Mouse (Mus musculus): ENCODE results near the gene Fastkd5. TPM values are rescaled to one million over a fixed set of nuclear protein-coding genes. Genes with fewer than 3 reads are reported as not detected.
A peak's percentile ranks its signal among the peaks of the same experiment; 100 is the strongest.

The Fastkd5 gene
- polyA plus RNA-seq, 1 experiment from 2014 or later: 16.9 TPM

DNA sequence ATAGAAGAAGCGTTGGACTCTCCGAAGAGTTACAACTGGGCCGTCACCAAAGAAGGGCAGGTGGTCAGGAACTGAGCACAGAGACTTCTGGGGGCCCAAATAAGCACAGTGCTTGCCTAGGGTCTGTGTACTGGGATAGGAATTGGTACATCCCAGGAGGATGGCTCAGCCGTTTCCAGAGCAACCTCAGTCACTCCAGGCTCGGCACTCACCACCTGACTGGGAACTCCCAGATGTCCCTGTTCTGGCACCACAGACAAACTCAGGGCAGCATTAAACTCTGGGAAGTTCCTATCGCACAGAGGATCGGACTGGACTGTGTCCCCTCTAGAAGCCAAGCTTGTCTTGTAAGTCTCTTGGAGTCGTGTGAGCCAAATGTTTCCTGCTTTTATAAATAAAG lies 64.8 kb downstream of the Fastkd5 start:
- WGBS: 87% methylated on average over 8 of the region's 8 CpGs
- Histone ChIP-seq H3K4me1 (peaks cover 18% of the 10 kb centered on the region), H3K4me2 (replicated peaks) (peak overlapping the region; percentile 96), H3K27ac (no peak overlapping the region), H3K27me3 (no peaks in the 10 kb centered on the region), H3K9me3 (replicated peaks) (no peaks in the 10 kb centered on the region), H3K4me3 (peak overlapping the region; percentile 89), H3K36me3 (peaks cover 19% of the 10 kb centered on the region), H3K9ac (no peak overlapping the region)
- ATAC-seq (ENCODE audit: low FRiP score): no peak

DNA sequence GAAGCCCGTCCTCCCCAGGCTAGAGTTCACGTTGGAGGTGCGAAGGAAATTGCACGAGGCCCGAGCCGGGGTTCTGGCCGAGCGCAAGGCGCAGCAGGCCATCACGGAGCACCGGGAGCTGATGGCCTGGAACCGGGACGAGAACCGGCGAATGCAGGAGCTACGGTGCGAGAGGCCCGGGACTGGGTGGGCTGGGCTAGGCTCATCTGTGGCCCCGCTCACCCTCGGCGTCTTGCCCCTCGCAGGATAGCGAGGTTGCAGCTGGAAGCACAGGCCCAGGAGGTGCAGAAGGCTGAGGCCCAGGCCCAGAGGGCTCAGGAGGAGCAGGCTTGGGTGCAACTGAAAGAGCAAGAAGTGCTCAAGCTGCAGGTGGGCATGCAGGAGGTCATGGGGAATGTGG lies 65.8 kb downstream of the Fastkd5 start:
- Histone ChIP-seq H3K4me3 (peak overlapping the region; percentile 89), H3K27ac (no peak overlapping the region), H3K27me3 (no peaks in the 10 kb centered on the region), H3K9ac (peak overlapping the region; percentile 94), H3K4me2 (replicated peaks) (peak overlapping the region; percentile 96), H3K9me3 (replicated peaks) (no peaks in the 10 kb centered on the region), H3K36me3 (peaks cover 19% of the 10 kb centered on the region), H3K4me1 (peaks cover 18% of the 10 kb centered on the region)
- under 1% methylated on average over 23 of the region's 23 CpGs for WGBS
- ATAC-seq (ENCODE audit: low FRiP score): peak; percentile 11

Other genes with a start within 250 kb of the Fastkd5 start
- gene Cpxm1, start 232.5 kb downstream of the Fastkd5 start, polyA plus RNA-seq (2016; fragmentation: Nextera tagmentation; extraction: Ambion mirVana): 53.3 and 57.0 TPM in 2 replicates
- 0.34 TPM in 1 of 2 replicates, not detected in the other for gene Gm28372, start 224.8 kb downstream of the Fastkd5 start, polyA plus RNA-seq (2016; fragmentation: Nextera tagmentation; extraction: Ambion mirVana)
- gene 1700020A23Rik, start 224.8 kb downstream of the Fastkd5 start, polyA plus RNA-seq (2016; fragmentation: Nextera tagmentation; extraction: Ambion mirVana): 0.35 TPM in 1 of 2 replicates, not detected in the other
- not detected in 2 replicates for gene Tmem239, start 223.5 kb downstream of the Fastkd5 start, polyA plus RNA-seq (2016; fragmentation: Nextera tagmentation; extraction: Ambion mirVana)
- 107 and 115 TPM in 2 replicates for gene Vps16, start 205.7 kb downstream of the Fastkd5 start, polyA plus RNA-seq (2016; fragmentation: Nextera tagmentation; extraction: Ambion mirVana)
- 12.3 and 12.4 TPM in 2 replicates for gene Pced1a, start 205.3 kb downstream of the Fastkd5 start, polyA plus RNA-seq (2016; fragmentation: Nextera tagmentation; extraction: Ambion mirVana)
- gene Ptpra, start 179.7 kb downstream of the Fastkd5 start, polyA plus RNA-seq (2016; fragmentation: Nextera tagmentation; extraction: Ambion mirVana): 129 and 138 TPM in 2 replicates
- 70.7 and 73.3 TPM in 2 replicates for gene Mrps26, start 66.3 kb downstream of the Fastkd5 start, polyA plus RNA-seq (2016; fragmentation: Nextera tagmentation; extraction: Ambion mirVana)
- not detected in 2 replicates for gene Oxt, start 53.9 kb downstream of the Fastkd5 start, polyA plus RNA-seq (2016; fragmentation: Nextera tagmentation; extraction: Ambion mirVana)
- not detected in 2 replicates for gene Avp, start 47.5 kb downstream of the Fastkd5 start, polyA plus RNA-seq (2016; fragmentation: Nextera tagmentation; extraction: Ambion mirVana)
- 13.9 and 14.3 TPM in 2 replicates for gene Ubox5, start within 50 bp of the Fastkd5 start, polyA plus RNA-seq (2016; fragmentation: Nextera tagmentation; extraction: Ambion mirVana)
- gene Lzts3, start 12.8 kb upstream of the Fastkd5 start, polyA plus RNA-seq (2016; fragmentation: Nextera tagmentation; extraction: Ambion mirVana): 8.4 TPM in 2 replicates
- 58.0 and 63.5 TPM in 2 replicates for gene Ddrgk1, start 34.6 kb upstream of the Fastkd5 start, polyA plus RNA-seq (2016; fragmentation: Nextera tagmentation; extraction: Ambion mirVana)
- gene Itpa, start 37.6 kb upstream of the Fastkd5 start, polyA plus RNA-seq (2016; fragmentation: Nextera tagmentation; extraction: Ambion mirVana): 130 and 133 TPM in 2 replicates
- gene Slc4a11, start 67.5 kb upstream of the Fastkd5 start, polyA plus RNA-seq (2016; fragmentation: Nextera tagmentation; extraction: Ambion mirVana): 0.52 and 0.63 TPM in 2 replicates